Mouse (Mus musculus) kidney, adult 11 months (tissue): ENCODE measurements around the gene Ren1.

Experiments used
- DNase-seq: peaks from one replicate; pipeline ENCODE4 v3.0.0; 2022

The Ren1 gene

DNA sequence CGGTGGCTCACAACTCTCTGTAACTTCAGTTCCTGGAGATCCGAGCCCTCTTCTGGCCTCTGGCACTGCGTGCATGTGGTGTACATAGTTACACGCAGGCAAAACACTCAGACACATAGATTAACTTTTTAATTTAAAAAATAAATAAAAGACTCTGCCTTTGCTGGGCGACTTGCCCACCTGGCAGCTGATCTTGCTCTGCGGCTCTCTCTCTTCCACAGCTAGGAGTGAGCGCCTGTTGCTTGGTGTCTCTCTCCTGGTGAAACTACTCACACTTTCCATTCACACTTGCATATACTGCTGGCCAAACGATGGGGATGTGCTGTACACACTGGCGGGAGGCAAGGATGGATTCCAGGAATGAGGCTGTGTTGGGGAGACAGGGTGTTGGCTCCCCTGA is 3.8 kb upstream of the Ren1 start:
- DNase-seq = no peak

DNA sequence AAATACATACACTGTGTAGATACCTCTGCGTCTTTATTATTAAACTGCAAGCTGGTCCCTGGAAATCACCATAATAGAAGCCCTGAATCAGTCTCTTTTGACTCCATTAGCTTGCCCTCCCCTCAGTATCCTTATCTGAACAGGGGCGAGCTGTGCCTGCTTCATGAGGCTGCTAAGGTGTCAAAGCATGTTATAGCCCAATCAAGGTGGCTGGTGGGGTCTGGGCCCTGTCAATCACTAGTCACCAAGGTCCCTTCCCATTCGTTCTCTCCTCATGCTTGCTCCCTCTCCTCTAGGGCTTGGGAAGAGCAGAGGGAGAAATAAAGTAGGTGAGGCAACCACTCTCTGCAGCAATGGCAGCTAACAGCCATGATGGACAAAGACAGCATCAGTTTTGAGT is 3.1 kb upstream of the Ren1 start:
- DNase-seq = no peak

DNA sequence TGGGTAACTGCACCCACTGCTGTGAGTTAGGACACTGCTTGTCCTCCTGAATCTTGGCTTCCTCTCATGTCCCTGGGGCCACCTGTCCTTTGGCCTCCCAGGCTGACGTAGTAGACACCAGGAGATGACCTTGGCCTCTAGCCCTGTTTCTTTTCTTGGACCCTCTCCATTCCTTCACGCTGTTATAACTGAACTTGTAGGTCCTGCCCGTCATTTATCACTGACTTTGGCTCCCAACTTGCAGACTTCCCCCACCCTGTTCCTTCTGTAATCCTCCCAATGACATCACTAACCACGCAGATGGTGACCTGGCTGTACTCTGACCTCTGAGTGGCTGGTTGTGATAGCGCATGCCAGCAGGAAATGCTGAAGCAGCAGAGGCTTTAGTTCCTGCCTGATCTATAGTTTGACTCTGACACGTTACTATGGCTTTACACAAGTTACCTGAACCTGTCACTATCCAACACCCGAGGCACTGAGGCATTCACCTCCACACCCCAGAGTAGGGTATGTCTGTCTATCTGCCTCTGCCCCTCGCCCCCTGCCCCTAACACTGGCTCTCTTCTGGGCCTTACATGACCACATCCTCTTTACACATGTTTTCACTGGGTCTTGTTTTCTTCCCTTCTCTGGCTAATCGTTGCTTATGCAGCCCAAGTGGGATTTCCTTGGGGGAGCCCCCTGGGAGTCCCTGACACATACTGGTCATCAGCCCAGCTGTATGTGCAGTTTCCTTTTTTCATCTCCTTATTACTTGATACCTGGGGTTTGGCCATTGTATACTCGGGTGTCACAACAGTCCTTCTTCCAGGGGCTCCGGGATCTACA is 2.4 kb upstream of the Ren1 start:
- DNase-seq = peak; percentile 62

DNA sequence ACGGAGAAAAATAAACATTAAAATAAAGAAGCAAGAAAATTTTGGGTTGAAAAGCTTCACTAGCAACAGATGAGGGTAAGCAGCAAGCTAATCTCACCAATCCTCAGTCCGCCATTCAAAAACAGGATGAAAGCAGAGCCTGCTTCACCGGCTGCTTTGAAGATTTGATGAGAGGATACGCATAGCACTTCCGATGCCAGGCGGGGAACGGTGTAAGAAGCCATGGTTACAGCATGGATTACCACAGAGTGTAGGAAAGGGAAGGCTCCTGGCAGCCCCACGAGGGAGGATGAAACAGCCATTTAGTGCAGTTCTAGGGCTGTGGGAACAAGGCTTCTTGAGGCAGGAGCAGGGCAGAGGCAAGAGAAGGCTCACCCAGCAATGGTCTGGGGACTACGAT is 1.5 kb downstream of the Ren1 start:
- no peak for DNase-seq

DNA sequence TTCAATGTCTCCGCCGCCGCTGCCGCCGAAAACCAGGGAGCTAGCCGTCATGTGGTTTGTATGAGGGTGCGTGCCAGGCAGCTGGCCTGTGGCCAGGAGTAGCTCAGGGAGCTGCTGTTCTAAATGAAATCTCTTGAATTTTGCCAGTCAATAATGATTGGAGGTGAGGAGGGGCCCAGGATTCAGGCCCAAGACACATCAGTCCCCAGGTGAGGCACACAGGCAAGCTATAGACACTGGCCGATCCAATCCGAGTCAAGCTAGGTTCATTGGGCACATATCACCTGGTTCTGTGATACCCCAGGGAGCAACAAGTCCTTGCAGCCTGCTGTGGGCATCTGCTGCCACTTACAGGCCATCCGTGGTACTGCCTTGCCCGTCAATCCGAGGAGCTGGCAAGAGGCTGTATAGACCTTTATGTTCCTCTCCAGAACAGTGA is 3.1 kb downstream of the Ren1 start:
- peak; percentile 82 for DNase-seq

DNA sequence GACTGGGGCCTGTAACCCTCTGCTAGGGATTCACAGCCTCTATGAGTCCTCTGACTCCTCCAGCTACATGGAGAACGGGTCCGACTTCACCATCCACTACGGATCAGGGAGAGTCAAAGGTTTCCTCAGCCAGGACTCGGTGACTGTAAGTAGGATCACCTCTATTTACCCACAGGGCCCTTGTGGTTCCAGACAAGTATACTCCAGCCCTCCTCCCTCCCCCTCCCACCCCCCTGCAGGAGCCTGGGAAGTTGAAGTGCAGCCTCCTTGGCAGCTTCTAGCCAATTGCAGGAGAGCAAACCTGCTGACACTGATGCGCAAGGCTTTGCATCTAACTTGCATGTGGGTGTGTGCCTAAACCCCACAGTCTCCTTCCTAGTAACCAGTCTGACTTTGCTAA is 5.2 kb downstream of the Ren1 start:
- DNase-seq = no peak

DNA sequence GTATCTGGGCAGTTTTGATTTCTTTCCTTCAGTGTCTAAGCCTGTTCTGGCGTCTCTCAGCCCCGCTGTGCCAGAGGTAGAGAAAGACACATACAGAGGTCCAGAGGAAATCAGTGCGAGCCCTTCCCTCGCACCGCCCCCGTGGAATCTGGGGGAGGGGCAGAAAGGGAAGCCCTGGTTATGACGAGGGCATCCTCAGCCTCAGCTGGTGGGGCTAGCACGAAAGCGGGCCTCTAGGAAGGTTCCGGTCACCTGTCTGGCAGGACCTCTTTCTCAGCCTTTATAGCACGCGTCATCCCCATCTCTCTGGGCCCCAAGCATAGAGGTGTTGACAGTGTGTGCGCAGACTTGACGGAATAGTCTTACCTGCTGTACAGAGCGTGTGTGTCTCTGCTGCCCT is 5.6 kb downstream of the Ren1 start:
- DNase-seq = no peak

DNA sequence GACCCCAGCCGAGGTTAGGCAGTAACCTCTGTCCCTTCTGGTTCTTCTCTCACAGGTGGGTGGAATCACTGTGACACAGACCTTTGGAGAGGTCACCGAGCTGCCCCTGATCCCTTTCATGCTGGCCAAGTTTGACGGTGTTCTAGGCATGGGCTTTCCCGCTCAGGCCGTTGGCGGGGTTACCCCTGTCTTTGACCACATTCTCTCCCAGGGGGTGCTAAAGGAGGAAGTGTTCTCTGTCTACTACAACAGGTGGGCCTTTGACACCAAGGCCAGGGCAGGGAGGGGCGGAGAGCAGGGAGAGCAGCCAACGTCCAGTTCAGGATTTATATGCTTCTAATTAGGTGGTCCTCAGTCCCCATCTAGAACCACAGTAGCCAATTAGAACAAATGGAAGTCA is 6.0 kb downstream of the Ren1 start:
- DNase-seq = no peak

DNA sequence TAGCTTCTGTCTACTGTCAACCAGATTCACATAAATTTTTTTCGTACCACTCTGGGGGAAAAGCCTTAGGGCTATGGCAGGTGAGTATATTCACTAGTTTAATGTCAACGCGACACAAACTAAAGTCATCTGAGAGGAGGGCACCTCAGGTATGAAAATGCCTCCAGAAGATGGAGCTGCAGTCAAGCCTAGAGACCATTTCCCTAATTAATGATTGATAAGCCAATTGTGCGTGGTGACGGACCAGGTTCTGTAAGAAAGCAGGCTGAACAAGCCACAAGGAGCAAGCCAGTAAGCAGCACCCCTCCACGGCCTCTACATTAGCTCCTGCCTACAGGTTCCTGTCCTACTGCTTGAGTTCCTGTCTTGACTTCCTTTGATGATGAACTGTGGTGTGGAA is 10.7 kb downstream of the Ren1 start:
- DNase-seq = no peak

DNA sequence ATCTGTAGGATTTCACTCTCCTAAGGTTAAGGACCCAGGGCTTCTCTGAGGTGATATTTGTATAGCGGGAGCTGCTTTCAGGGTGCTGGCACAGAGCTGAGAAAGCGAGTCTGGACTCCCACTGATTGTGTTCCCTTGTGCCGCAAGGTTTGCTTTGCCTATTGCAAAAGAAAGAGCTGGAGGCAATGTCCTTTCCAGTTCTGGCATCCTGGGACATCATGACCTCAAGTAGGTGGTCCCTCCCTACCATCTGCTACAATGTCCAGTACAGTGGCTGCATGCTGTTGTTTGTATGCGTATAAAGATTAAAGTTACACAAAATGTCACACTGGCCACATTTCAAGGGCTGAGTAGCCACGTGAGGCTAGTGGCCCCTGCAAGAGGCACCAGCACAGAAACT is 11.8 kb downstream of the Ren1 start:
- DNase-seq = no peak

DNA sequence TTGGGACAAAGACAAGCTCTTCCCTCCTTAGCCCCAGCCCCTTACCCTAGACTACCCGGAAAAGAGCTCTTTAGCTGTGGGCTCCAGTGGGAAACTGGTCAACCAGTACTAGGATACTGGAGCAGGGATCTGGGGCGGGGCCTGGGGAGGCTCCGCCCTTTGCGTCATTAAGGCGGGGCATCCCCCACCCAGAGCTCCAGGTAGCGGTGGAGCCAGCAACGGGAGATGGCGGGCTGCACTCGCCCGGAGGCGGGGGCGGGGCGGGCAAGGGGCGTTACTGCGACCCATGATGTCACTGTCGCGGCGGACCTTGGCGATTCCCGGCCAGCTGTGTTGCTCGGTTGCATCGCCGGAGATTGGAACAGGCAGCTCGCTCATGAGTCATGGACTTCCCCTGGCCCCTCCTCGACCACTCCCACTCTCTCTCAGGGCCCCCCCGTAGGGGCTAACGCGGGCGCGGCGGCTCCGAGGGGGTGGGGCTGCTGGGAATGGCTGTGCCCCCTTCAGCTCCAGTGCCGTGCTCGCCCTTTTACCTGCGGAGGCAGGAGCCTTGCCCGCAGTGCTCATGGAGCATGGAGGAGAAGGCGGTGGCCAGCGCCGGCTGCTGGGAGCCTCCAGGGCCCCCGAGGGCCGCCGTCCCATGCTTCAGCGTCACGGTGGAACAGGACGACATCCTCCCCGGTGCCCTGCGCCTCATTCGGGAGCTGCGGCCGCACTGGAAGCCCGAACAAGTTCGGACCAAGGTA is 13.1 kb downstream of the Ren1 start, which contains the start of gene Etnk2:
Gene Etnk2, plus strand, starts transcription at position 297 of the 746 bp plus-strand sequence.
- peak; percentile 86 for DNase-seq

DNA sequence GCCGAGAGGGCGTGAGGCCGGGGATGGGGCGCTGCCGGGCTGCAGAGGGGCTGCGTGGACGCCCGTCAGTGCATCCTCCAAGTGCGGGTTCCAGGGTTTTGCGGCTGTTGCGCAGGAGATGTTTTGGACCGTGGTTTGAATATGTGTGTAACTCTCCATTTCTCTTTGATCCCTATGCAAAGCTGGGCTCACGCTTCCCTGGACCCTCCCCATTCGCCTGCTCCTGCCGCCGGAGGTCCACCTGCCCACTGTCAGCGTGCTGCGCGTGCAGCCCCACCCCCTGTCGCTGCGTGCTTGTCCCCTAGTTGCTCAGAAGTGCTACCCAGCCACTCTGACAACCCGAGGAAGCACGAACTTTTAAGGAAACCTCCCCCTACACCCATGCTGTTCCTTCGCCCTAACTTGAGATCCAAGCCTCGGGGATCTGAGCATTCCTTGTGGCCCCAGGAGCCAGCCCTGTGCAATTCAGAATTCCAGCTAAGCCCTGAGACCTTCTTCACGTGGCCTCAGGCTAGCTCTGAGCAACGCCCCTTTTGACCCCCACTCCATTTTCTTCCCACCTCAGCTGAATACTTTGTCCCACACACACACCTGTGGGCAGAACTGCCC is 13.8 kb downstream of the Ren1 start:
- DNase-seq = no peak

DNA sequence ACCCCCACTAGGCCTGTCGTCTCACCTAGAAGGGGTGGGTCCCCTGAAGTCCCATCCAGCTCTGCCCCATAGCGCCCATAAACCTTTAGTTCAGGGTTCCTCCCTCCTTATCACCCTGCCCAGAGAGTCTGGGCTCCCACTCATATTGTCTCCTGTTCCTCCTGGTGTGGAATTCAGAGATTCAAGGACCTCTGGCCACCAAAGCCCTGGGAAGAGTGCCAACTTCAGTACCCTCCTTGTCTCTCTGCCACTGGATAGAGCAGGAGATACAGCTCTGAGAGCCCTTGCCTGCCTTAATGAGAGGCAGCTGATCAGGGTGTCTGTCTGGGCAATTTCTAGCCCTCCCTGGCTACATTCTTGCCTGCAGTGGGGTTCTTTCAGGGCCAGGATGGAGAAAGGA is 14.6 kb downstream of the Ren1 start:
- no peak for DNase-seq

DNA sequence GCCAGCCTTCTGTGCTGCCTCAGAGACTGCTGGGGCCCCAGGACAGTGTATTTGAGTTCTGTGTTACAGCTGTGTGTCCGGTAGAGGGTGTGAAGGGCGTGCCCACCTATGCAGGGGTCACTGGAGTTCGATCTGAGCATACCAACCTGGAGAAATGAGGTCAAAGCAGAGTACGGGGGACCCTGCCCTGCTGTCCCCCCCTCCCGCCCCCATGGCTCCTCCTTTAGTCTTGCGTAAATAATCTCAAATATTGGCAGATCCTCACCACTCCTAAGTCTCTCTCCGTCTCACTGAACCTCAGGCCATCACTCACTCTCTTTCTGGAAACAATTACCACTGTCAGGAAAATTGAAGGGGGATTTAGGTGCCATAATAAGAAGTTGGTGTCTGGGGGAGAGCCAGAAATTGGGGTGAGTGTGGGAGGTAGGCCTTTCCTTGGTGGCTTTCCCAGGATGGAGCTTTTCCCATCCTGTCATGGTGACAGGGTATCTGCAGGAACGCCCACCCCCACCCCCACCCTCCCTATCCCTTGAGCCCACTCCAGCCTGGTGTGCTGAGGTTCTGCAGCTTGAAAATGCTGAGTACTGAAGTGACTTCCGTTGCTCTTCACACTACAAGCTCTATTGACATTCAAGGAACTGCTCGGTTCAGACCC is 16.8 kb downstream of the Ren1 start:
- no peak for DNase-seq

DNA sequence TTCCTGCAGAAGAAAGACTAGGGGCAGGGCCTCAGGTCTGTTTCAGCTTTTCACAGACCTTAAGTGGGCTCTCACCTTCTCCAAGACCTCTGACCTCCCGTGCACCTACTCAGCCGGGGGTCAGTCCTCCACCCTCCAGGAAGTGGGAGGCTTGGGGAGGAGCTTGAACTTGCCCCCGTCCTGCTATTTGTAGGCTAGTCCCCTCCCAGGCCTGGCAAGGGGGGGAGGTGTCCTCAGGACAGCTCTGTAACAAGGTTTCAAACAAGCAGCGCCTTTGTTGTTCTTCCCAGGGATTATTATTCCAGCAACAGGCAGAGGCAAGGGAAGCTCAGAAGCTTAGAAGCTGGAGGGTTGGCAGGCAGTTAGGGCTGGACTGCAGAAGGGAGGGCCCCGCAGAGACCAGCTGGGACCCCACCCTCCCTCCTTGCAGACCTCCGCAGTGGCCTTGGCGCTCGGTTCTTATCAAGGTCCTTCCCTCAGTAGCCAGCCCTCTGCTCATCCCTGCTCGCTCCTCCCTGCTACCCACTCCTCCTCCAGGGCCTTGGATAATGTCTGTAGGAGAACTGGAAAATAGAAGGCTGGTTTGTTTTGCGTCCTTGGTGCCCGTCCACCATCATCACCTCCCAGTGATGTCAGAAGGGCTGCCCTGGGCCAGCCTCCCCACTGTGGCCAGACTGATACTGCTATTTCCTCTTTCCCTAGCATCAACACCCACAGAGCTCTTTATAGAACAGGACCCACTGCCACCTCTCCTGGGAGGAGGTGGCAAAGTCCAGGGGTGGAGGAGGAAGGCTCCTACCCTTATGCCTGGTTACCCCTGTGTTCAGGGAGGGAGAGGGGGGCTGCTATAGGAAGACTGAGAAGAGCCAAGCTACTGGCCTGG is 17.5 kb downstream of the Ren1 start:
- no peak for DNase-seq

DNA sequence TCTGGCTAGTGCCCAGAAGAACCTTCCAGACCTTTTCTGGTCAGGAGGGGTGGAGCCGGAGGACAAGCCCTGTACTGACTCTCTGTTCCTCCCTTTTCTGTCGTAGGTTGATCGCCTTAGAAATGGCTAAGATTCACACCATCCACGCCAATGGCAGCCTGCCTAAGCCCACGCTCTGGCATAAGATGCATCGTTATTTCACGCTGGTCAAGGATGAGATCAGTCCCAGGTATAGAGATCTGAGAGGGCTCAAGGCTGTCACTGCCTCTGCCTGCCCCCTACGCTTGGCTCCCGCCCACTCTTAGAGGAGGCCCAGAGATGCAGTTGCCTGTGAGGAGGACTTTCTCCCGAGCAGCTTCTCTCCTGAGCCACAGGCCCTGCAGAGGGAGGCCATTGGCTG is 18.3 kb downstream of the Ren1 start:
- DNase-seq = no peak

DNA sequence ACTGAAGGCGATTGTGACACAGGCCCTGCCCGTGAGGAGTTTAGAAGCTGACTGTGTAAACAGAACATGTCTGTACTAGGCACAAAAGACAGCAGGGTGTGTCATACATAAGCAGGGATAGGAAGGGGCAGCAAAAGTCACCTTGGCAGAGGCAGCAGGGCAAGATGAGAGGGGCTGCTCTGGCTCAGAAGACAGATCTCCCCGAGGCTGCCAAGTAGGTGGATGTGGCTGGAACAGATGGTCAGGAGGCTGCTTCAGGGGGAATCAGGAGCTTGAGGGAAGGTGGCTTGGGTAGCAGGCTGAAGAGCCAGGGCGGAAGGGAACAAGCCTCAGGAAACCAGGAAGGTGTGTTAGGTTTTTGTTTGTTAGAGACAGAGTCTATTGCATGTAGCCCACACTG is 20.0 kb downstream of the Ren1 start:
- DNase-seq = no peak

DNA sequence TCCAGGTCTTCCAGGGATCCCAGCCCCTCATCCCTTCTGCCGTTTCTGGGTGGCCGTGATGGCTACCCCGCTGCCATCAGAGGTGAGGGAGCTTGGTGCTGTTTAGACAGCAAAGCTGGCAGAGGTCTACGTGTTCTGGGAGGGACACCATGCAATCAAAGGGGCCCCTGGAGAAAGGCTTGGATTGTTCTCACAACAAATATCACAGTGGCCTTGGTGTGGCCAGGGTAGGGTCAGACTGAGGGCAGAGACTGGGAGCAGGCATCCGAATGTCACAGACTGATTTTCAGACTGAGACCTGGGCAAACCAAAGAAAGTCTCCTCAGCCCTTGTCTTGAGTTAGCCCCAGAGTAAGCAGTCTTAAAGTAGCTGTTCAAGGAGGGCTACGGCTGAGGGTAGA is 21.1 kb downstream of the Ren1 start:
- no peak for DNase-seq

DNA sequence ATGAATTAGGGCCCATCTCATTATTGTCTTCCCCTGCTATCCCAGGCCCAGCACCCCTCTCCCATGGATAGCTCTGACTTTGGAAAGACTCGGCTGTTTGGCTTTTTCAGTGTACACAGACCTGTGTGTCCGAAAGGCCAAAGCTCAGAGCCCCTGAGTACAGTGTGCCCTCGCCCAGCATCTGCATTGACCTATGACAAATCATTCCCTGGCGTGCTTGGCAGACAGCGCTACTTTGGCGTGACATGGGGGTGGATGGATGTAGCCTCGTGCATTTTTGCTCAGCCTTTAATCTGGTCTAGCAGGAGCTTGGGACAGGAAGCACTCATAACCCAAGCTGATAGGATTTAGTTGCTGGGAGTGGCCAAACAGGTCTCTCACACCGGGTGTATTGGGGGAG is 21.8 kb downstream of the Ren1 start:
- peak; percentile 37 for DNase-seq

DNA sequence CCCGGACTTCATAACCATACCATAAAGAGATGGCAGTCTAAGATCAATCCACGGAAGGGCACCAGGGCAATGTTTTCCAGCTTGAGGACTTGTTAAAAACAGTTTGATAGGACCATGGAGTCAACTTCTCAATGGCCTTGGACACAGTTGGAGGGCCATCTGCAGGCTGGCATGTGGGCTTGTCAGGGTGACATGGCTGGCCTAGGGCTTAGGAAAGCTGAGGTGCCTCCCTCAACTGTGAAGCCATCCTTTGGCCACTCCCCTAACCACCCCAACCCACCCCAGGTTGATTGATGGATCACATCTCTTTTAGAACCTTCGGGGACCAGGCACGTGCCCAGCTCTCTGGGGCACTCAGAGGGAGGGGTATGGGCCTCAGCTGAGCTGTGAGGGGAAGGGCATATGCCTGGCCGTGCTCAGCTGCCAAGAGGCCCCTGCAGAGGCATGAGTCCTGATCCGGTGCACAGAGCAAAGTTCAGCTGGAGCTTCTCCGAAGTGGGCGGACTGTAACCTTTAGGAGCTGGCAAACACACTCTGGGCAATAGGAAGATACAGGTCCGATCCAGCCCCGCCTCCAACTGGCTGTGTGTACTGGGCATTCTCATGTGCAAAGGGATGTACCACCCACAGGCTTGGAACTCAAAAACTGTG is 25.5 kb downstream of the Ren1 start:
- DNase-seq = peak; percentile 95

DNA sequence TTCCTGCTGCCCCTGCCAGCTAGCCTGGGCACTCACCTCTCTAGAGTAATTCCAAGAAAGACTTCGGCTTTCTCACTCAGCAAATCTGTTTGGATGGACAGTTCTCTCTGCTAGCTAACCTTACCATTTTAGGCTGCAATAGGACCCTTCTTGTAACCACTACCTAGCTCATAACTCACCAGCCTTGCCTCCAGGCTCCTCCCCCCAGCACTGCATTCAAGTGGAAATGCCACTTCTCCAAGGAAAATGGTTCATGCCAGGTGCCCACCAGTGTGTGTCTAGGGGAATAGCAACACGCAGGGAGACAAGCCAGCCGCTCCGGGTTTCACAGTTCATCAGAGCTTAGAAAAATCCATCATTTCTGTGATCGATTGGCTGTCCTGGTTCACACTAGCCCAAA is 27.2 kb downstream of the Ren1 start:
- peak; percentile 50 for DNase-seq
